Mouse (Mus musculus): ENCODE data around the gene N4bp3. TPM values are rescaled to one million over a fixed set of nuclear protein-coding genes. Genes with fewer than 3 reads are reported as not detected.
"Not testable (repeated sequence)": the region's sequence is repeated elsewhere in the genome, so short reads cannot be mapped to it uniquely, and the experiment has no call there.

The N4bp3 gene
- total RNA-seq, 4 experiments from 2014 or later, result 15.5 to 17.2 (median 16.7) TPM

GRCm38 (mm10) chr11:51629651-51630314 is 20.9 kb downstream of the N4bp3 start:
- peak in 1 of 2 experiments; percentile 81 for DNase-seq (ENCODE audit: low spot score in 2 of 2)

DNA sequence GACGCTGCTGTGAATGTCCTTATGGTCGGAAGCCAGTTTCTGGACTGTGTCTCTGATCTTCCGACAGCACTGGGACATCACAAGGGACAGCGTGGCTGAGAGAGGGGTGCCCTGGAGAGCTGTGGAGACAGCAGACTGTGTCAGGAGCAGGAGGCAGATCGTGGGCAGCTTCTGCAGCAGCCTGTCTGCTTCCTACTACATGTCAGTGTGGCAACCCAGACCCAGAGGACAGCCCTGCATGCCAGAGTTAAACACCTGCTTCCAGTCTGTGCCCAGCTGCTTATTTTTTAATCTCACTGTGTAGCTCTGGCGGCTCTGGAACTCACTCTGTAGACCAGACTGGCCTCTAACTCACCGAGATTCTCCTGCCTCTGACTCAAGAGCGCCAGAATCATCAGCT is 22.7 kb downstream of the N4bp3 start:
- DNase-seq (ENCODE audit: low spot score in 2 of 2), result no peak

DNA sequence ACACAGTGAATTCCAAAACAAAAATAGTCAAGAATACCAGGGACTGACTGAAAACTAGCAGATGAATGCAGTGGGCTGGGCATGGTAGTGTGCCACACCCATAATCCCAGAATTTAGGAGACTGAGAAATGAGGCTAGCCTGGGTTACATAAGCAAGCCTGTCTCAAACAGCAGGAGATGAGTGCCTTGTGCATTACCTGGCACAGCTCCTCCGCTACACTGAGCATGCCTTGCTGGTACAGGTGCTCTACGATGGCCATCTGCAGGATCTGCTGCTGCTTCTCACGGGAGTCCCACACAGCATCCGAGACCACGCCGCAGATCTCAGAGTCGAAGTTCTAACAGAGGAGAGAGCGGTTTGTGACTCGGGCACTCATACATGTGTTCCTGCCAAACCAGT is 23.2 kb downstream of the N4bp3 start:
- DNase-seq (ENCODE audit: low spot score in 2 of 2), result peak in 1 of 2 experiments; percentile 61

DNA sequence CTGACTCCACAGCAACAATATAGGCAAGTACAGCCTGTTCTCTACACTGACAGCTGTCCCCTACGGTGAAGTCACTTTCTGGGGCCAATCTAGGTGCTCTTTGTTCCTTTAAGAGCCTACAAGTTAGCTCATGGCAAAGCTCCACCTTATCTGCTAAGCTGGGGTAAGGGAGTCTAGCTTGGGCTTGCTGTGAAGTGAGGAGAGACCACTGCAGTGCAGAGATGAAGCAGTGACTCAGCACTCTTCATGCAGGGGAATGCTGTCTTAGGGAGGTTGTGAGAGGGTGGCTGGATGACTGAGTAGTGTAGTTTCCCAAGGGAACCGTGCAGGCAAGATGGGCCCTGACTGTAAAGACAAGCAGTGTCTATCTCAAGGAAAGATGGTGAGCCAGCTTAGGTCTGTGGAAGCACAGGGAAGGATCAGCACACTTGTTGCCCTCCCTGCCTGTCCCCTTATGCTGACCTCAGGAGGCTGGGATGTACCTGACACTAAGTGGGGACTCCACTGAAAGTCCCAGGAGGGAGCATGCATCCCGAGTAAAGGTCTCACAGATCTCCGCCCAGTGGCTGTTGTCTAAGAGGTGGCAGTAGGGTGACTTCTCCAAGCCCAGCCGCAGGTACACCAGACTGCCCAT is 25.3 kb downstream of the N4bp3 start:
- DNase-seq (ENCODE audit: low spot score in 2 of 2), result no peak

- DNase-seq (ENCODE audit: low spot score in 2 of 2), result peak in 1 of 2 experiments; percentile 92
Observed at GRCm38 (mm10) chr11:51622971-51623491, 27.6 kb downstream of the N4bp3 start.

- DNase-seq (ENCODE audit: low spot score in 2 of 2), result no peak
Observed at GRCm38 (mm10) chr11:51621776-51622175, 28.9 kb downstream of the N4bp3 start.

DNA sequence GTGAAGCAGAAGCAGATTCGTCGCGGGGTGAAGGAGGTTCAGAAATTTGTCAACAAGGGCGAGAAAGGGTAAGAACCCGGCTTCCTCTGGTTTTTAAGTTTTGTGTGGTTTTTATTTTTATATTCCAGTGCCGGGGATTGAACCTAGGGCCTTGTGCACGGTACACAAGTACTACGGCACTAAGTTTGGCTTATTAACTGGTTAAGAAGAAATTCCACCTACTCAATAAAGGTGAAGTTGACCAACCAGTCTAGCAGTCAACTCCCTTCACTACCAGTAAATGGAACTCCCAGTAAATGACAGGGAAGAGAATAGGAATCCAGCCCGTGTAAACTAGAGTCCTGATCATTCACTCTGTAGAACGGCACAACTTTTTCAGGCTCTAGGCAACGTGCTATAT is 30.6 kb downstream of the N4bp3 start:
- no peak for DNase-seq (ENCODE audit: low spot score in 2 of 2)

- DNase-seq (ENCODE audit: low spot score in 2 of 2), result peak; percentile 79 to 95
Observed at GRCm38 (mm10) chr11:51619409-51620060, 31.1 kb downstream of the N4bp3 start, which contains the start of gene Nhp2. Gene Nhp2, plus strand, starts transcription at chr11:51619735.

DNA sequence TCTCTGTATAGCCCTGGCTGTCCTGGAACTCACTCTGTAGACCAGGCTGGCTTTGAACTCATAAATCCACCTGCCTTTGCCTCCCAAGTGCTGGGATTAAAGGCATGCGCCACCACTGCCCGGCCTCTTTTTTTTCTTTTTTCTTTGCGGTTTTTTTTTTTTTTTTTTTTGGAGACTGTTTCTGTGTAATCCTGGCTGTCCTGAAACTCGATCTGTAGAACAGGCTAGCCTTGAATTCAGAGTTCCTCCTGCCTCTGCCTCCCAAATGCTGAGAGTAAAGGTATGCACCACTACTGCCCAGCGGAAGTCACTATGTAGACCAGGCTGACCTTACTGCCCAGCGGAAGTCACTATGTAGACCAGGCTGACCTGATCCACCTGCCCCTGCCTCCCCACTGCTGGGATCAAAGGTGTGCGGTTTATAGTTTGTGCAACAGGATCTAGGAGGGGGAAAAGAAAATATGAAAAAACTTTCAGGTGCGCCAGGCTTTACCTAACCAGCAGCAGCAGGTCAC is 31.7 kb downstream of the N4bp3 start:
- no peak for DNase-seq (ENCODE audit: low spot score in 2 of 2)

GRCm38 (mm10) chr11:51617693-51618092 is 32.9 kb downstream of the N4bp3 start:
- DNase-seq (ENCODE audit: low spot score in 2 of 2), result no peak

GRCm38 (mm10) chr11:51616113-51616512 is 34.5 kb downstream of the N4bp3 start:
- DNase-seq (ENCODE audit: low spot score in 2 of 2), result not testable (repeated sequence)

- DNase-seq (ENCODE audit: low spot score in 2 of 2), result no peak
Observed at GRCm38 (mm10) chr11:51615601-51616000, 35.0 kb downstream of the N4bp3 start.

- no peak for DNase-seq (ENCODE audit: low spot score in 2 of 2)
Observed at GRCm38 (mm10) chr11:51615129-51615528, 35.5 kb downstream of the N4bp3 start.

DNA sequence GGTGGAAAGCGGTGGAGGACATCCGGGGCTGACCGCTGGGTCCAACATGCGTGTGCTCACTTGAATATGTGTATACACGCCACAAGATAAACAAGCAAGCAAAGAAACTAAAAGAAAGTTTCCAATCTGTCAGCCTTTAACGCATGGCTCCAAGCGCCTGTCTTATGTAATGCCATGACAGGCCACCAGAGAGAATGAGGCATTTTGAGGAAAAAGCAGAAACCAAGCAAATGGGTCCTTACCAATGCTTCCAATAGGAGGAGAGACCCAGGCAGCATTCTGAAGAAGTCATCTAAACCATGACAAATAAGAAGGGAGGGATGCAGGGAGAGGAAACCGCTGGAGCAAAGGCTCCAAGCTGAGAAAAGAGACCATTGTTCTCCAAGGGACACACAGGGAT is 36.4 kb downstream of the N4bp3 start:
- no peak for DNase-seq (ENCODE audit: low spot score in 2 of 2)

- DNase-seq (ENCODE audit: low spot score in 2 of 2), result not testable (repeated sequence)
Observed at GRCm38 (mm10) chr11:51609940-51610339, 40.7 kb downstream of the N4bp3 start.

GRCm38 (mm10) chr11:51609266-51609909 is 41.3 kb downstream of the N4bp3 start:
- no peak for DNase-seq (ENCODE audit: low spot score in 2 of 2)

GRCm38 (mm10) chr11:51607096-51607738 is 43.4 kb downstream of the N4bp3 start:
- DNase-seq (ENCODE audit: low spot score in 2 of 2), result no peak

DNA sequence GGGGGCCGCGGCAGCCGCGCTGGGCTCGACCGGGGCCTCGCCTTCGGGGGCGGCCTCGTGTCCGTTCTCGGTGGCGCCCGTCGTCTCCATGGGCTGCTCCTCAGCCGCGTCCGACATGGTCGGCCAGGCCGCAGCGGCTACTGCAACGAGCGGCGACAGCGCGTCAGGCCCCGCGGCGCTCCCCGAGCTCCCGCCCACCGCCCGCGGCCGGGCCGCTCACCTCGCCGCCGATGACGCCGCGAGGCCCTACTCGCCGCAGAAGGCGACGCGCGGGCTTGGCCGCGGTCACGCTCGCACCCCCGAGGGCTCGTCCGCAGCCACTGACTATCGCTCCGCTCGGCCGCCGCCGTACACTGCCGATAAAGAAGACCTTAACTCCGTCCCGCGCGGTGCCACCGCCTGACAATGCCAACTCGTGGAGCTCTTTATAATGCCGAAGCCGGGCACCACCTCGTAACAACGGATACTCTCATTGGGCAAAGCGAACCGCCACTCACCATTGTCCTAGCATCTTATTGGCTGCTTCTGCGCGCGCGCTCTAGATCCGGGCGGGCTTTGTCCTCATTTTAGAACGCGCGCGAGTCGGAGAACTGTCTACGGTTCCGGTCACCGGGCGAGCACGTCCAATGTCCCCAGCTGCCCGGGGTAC is 44.1 kb downstream of the N4bp3 start, which contains the start of gene Hnrnpab:
Hnrnpab (minus strand) TSS at position 401 of the 649 bp plus-strand sequence.
- DNase-seq (ENCODE audit: low spot score in 2 of 2), result peak; percentile 96 to 97

DNA sequence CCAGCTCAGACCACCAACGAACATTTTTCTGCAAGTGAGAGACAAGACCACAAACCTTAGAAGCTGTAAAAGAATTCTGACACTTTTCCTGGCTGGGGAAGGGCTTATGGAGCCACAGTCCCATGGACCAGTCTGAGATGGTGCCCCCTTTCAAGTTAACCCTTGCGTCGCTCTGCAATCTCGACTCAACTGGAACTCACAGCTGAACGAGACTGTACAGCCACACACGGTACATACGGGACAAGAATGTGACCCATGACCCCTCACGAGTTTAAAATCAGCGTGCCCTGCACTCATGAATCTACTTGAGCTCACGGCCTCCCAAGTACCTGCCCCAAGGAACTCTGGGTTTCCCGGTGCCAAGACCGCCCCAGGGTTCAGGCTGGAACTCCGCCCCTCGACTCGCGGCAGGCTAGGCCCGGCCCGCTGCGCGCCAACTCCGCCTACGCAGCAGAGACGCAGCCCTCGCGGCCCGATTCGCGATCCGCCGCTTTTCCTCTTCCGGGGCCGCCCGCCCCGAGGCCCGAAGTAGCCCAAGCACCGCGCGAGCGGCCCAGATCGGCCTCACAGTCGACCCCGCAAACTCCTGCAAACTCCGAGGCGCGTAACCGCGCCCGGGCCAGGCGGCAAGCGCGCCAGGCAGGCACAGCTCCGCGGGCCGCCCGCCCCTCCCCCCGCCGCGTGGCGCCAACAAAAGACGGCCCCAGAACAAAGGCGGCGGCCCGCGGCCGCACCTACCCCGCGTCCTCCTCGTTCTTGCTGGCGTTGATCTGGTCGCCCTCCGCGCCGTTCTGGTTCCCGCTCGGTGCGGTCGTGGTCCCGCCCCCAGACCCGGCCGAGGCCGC is 44.8 kb downstream of the N4bp3 start:
- peak in 1 of 2 experiments; percentile 66 for DNase-seq (ENCODE audit: low spot score in 2 of 2)
